Mouse (Mus musculus) T-helper 1 cell (primary cell): ENCODE data around the gene Ces2b.

Experiments used
- in situ Hi-C: fragments of 300-600 bp; cut with MboI, MseI; formaldehyde crosslinking; loops from one replicate; pipeline ENCODE4 v1.15.1; 2025; ENCODE audit warnings: high pct_unique_total_duplicates

The Ces2b gene

DNA sequence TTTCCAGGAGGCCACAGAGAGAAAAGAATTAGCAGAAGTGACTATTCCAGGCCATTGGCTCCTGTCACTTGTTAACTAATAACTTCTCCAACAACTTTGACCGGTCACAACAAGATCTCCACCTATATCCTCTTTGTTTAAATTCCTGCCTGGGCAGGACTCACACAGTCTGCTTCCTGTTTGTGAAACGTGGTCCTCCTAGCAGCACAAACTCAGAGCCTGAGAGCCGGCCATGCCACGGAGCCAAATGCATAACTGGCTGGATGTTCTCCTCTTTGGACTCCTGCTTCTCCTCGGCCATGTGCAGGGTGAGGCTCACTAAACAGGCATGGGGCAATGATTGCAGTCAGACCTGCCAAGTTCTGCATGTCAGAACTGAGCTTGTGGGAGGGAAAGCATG, at the start of gene Ces2b:
Ces2b (plus strand) TSS at position 133 of the 400 bp plus-strand sequence.
- in situ Hi-C loops, result no loop called here

DNA sequence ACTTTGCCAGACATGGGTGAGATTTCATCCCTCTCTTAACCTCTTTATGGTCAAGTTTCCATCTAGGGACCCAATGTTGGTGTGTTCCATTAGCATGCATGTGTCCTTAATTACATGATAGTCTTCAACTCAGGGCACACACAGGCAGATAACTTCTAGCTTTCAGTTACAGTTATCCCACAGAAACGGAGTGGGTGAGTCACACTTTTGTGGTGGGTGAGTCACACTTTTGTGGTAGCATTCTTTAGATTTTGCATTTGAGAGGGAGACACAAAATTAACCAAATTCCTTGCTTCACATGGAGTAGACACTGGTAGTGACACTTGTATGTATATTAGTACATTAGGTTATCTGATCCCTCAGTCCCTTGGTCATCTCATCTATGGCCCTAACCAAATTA, 44.3 kb upstream of the Ces2b start:
- in situ Hi-C loops, result no loop called here

DNA sequence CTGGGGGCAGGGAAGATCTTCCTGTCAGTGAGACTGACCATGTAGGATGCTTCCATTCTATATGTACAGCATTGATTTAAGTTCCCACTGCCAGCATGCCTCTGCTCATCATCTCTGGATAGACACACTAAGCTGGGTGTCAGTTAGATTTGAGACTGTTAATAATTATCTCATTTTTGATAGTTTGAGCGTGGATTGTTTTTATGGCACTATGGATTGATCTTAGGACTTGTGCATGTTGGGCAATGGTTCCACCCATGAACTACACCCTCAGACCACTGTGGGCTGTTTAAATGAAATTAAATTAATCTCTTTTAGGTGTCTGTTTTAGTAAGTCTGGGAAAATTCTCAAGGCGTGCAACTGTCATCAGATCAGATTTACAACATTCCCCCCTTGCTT, 42.4 kb upstream of the Ces2b start:
- in situ Hi-C loops, result no loop called here

DNA sequence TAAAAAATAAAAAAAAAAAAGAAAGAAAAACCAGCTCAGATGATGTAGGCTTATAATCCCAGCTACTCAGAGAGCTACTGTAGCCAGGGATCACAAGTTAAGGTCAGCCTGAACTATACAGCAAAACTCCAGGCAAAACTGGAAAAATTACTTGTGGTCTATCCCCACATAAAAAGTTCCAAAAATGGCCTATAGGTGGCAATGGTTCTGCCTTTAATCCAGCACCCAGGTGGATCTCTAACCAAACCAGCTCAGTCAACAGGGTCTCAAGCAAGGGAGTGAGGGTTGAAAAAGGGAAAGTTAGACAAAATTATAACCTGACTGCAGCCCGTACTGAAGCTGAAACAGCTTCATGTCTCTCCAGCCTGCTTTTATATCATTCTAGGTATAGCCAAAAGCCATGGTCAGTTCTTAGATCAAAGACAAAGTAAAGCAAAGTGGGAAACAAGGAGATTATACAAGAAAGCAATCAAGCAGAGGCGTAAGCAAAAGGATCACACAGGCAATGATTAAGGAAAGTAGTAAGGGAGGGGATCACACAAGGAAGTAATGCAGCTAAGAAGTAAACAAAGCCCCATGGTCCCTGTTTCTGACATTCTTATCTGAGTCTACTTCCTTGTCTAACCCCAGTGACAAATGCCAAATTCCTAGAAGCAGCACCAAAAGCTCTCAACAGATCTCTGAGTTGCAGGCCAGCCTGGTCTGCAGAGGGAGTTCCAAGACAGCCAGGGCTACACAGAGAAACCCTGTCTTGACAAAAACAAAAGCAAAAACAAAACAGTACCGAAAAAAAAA, 41.3 kb upstream of the Ces2b start:
- in situ Hi-C loops, result no loop called here

DNA sequence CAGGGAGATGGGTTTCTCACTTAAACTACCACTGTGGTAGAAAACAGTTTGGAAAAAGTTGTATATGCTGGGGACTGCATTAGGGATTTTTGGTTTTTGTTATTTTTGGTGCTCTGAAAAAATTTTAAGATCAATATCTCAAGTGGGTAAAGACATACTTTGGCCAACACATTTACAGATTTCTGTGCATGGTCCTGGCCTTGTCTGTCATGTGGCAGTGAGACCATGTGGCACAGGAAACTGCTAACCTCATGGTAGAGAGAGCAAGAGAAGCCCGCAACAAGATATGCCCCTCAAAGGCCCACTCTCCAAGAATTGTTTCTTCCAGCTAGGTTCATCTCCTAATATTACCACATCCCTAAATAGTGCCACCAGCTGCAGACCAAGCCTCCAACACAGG, 32.0 kb upstream of the Ces2b start:
- in situ Hi-C loops, result no loop called here

DNA sequence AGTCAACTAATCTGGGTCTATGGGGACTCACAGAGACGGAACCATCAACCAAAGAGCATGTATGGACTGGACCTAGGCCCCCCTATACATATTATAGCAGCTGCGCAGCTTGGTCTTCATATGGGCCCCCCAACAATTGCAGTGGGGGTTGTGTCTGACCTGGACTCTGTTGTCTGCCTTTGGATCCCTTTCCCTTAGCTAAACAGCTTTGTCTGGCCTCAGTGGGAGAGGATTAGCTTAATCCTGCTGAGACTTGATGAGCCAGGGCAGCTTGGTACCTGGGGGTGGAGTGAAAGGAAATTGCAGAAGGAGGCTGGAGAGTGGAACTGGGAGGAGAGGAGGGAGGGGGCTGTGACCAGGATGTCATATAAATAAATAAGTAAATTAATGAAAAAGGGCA, 25.2 kb upstream of the Ces2b start:
- in situ Hi-C loops, result no loop called here

DNA sequence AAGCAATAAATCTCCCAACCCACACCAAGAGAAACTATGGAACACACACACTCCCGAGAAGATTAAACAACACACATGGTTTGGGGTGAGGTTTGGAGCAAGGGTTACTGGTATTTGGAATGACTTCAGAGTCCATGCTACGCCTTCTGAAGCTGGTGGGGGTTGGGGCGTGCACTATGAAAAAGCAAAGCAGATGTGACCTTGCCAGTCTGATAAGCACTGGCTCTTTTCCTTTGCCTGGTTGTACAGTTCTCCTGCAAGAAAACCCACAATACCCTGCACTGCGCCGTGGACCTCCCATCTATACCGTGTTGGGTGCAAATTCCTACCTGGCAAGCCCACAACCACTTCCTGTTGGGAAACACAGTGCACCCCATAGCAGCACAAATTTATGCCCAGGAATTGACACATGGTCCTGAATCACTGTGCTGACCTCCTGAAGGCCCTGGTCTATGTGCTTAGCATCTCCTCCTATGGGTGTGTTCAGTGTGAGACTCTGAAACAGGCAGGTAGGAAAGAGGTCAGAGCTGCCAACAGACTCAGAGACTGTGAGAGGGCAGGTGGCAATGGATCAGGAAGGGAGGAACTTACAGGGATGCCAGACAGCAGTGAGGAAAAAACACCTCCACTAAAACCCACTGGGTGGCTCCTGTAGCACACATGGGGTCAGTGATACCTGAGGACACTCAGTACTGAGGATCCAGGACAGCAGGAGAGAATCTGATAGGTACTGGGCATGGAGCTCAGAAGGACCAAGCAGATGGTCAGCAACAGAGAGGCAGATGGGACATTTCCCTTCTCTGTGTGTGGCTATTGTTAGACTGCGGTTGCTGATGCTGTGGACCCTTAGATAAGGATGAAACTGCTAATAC, 22.6 kb upstream of the Ces2b start:
- in situ Hi-C loops, result no loop called here

DNA sequence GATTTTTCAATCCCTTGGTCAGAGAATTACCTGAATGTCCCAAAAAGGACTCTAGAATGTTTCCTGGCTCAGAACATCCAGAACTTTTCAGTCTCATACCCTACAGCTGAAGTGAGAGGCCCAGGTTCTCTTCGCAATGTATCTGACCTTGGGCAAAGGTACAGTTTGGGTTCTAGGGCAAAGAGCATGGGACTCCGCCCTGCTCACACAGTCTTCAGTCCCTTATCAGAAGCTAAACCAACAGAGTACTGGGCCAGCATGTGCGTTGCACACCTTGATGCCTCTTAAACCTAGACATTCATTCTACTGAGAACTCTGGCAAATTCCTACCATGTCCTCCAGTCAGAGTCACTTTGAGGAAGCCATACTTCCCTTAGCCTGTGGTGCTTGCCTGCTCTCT, 21.9 kb upstream of the Ces2b start:
- in situ Hi-C loops, result no loop called here

DNA sequence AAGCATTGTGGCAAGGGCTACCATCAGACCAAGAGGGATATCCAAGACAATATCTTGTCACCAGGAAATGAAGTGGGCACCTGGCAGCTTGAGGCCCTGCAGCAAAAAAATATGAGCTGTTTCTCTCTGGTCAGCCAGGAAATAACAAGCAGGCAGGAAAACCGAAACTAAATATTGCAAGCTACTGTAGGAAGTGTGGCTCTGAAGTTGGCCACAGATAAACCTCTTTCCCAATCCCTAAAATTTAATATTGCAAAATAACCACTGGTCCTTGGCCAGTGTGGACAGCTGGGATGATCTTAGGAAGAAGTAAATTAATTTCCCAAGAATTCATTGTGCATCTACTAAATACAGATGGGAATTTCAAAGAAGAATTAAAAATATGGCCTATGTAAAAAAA, 4.5 kb upstream of the Ces2b start:
- in situ Hi-C loops, result no loop called here

DNA sequence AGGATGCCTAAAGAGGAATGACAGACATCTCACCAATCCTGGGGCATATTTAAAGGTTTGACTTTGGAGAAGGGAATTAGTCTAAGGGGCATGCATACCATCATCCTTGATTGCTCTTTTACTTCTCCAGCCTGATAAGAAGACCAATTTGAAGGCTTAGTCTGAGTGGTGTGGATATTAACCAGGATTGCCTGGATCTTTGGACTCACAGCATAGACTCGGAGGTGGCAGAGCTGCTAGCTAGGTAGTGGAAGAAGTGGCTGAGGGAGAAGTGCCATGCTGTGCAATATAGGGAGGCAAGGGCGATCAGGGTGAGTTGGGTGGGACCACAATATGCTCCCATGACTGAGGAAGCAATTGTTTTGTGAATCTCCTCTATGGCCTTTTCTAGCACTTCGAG, 3.2 kb upstream of the Ces2b start:
- in situ Hi-C loops, result no loop called here

DNA sequence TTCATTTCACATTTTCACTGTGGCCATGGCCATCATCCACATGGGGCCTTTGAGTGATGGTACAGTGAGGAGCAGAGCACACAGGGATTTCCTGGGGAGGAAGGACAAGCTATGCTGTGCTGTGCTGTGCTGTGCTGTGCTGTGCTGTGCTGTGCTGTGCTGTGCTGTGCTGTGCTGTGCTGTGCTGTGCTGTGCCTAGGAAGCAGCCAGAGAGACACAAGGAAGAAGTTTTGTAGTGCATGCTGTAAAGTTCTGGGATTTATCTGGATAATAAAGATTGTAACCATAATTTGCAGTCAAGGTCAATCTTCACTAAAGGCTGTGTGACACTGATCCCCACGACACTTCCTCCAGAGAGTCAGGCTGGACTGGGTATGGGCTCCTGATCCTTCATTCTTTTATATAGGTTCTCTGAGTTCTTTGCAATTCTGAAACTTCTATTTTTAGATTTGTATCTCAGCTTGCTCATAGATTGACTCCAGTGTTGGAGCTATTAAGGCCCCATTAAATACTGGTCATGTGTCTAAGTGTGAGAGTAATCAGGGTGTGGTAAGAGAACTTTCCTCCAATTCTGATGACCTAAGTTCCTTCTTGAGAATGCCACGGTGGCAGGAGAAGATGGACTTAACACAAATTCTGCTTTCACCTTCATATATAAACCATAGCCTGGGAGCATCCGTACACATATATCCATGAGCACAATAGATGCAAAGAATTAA, 10.1 kb downstream of the Ces2b start:
- in situ Hi-C loops, result no loop called here

DNA sequence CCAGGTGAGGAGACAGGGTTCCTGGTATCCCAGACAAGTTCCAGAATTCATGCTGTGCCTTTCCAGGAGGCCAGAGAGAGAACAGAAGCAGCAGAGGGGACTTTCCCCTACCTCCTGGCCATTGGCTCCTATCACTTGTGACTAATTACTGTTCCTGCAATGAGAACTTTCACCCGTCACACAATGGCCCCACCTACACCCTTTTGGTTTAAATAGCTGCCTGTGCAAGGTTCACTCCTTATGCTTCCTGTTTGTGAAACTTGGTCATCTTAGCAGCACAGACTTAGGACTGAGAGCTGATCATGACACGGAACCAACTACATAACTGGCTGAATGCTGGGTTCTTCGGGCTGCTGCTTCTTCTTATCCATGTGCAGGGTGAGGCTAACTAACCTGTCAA, 15.5 kb downstream of the Ces2b start, which contains the start of gene Ces2c:
Ces2c (plus strand) TSS at position 238 of the 400 bp plus-strand sequence.
- in situ Hi-C loops, result loop anchor here (5.0 kb wide), 1 partner anchor 40 kb away; no protein-coding TSS in a partner anchor

DNA sequence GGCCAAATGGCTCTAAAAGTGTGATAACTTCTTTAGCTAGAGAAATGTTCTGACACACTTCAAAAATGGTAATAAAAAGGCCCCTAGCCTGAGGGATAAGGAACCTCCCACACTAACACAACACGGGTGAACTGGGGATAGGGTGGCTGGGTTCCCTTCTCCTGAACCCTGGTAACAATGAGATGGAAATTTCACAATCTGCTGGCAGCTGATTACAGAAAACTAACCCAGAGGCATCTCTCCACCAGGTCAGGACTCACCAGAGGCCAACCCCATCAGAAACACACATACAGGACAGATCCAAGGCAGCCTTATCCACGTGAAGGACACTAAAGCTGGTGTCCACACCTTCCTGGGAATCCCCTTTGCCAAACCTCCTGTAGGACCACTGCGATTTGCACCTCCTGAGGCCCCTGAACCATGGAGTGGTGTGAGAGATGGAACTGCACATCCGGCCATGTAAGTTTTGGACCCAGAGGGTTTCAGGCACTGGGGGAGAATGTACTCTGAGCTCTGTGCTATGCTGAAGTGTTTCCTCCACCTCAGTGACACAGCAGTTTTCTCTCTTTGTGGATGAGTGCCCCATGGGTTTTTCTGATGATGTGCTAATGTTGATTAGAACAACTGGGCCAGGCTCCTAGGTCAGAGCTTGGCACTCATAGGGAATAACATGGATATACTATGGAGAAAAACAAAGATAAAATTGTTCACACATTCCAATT, 16.5 kb downstream of the Ces2b start:
- in situ Hi-C loops, result loop anchor here (5.0 kb wide), 1 partner anchor 39 kb away; no protein-coding TSS in a partner anchor

DNA sequence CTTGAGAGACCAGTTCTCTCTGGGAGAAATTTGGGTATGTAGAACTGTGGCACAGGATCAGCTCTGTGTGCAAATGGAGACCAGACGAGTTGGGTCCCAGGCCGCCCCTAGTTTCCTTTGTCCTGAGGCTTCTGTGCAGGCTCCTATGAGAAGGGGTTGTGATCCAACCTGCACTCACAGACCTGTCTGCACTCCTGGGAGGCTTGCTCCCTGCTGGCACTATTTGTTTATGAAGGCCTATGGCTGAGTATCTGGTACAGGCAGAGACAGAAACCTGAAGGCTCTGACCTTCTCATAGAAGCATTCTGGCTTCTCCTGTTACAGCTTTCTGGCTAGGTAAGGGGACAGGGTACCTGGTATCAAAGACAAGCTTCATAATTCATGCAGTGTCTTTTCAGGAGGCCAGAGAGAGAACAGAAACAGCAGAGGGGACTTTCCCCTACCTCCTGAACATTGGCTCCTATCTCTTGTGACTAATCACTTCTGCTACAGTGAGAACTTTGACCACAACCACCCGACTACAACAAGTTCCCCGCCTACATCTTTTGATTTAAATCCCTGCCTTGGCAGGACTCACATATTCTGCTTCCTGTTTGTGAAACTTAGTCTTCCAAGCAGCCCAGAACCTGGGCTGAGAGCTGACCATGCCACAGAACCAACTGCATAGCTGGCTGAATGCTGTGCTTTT, 35.6 kb downstream of the Ces2b start:
- in situ Hi-C loops, result loop anchor here (5.0 kb wide), 1 partner anchor 35 kb away; no protein-coding TSS in a partner anchor

DNA sequence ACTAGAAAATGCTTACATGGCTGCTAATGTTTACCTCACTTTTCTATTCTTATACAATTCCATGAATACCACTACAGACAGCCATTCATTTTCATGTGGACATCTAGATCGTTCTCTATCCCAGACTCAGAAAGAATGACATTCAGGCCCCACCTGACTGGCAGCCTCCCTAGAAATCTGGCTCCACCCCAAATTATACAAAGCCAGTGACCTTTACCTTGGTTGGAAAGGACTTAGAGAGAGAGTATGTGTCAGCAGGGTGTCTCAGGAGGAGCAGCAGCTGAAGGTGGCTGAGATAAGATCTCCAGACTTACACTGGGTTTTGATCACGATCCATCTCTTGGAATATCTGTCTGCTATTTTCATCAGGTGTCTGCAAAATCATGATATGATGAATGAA, 37.5 kb downstream of the Ces2b start:
- in situ Hi-C loops, result loop anchor here (5.0 kb wide), 1 partner anchor 33 kb away; no protein-coding TSS in a partner anchor

DNA sequence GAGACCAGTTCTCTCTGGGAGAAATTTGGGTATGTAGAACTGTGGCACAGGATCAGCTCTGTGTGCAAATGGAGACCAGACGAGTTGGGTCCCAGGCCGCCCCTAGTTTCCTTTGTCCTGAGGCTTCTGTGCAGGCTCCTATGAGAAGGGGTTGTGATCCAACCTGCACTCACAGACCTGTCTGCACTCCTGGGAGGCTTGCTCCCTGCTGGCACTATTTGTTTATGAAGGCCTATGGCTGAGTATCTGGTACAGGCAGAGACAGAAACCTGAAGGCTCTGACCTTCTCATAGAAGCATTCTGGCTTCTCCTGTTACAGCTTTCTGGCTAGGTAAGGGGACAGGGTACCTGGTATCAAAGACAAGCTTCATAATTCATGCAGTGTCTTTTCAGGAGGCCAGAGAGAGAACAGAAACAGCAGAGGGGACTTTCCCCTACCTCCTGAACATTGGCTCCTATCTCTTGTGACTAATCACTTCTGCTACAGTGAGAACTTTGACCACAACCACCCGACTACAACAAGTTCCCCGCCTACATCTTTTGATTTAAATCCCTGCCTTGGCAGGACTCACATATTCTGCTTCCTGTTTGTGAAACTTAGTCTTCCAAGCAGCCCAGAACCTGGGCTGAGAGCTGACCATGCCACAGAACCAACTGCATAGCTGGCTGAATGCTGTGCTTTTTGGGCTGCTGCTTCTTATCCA, 55.0 kb downstream of the Ces2b start:
- in situ Hi-C loops, result loop anchor here (5.0 kb wide), 1 partner anchor 39 kb away; the partner anchor contains the start of gene Ces2c
